Mouse (Mus musculus) granulocyte monocyte progenitor cell, adult 5-6 weeks (primary cell): ENCODE results near the gene Skap1. TPM values are rescaled to one million over a fixed set of nuclear protein-coding genes. Genes with fewer than 3 reads are reported as not detected.
A peak's percentile ranks its signal among the peaks of the same experiment; 100 is the strongest.

Source experiments
- ATAC-seq: replicated peaks from 2 replicates; pipeline ENCODE4 v1.8.0; 2016; ENCODE audit warnings: mild to moderate bottlenecking, moderate TSS enrichment, inconsistent platforms; ENCODE audit not compliant: poor library complexity, severe bottlenecking
- total RNA-seq, 2 experiments: library from RNA; stranded (forward) in 1 of 2; stranded (reverse) in 1 of 2; fragments of 200-712, 200-1000 nt in 1 of 2; fragments of >200 nt in 1 of 2; fragmentation: Nextera tagmentation in 1 of 2; gene quantifications; 2 replicates each; pipeline ENCODE4 v1.2.3; 2014 to 2017

Gene Skap1
- total RNA-seq, 2 experiments from 2014 or later = 0.98 TPM; not detected in 1

GRCm38 (mm10) chr11:96550960-96551703, 86.7 kb downstream of the Skap1 start:
- no peak for ATAC-seq

GRCm38 (mm10) chr11:96553091-96553490, 88.7 kb downstream of the Skap1 start:
- no peak for ATAC-seq

GRCm38 (mm10) chr11:96560229-96560628, 95.8 kb downstream of the Skap1 start:
- ATAC-seq = no peak

- ATAC-seq = no peak
Observed at GRCm38 (mm10) chr11:96564088-96564487, 99.7 kb downstream of the Skap1 start.

GRCm38 (mm10) chr11:96572515-96572914, 108.1 kb downstream of the Skap1 start:
- ATAC-seq = no peak

GRCm38 (mm10) chr11:96576491-96577427, 112.4 kb downstream of the Skap1 start:
- ATAC-seq = no peak

GRCm38 (mm10) chr11:96578551-96579283, 114.3 kb downstream of the Skap1 start:
- ATAC-seq = no peak

- ATAC-seq = peak; percentile 55
Observed at GRCm38 (mm10) chr11:96581604-96582384, 117.4 kb downstream of the Skap1 start.

GRCm38 (mm10) chr11:96582595-96582994, 118.2 kb downstream of the Skap1 start:
- ATAC-seq = no peak

- no peak for ATAC-seq
Observed at GRCm38 (mm10) chr11:96589828-96590227, 125.4 kb downstream of the Skap1 start.

GRCm38 (mm10) chr11:96595890-96596289, 131.5 kb downstream of the Skap1 start:
- ATAC-seq = no peak

- ATAC-seq = no peak
Observed at GRCm38 (mm10) chr11:96596301-96596700, 131.9 kb downstream of the Skap1 start.

GRCm38 (mm10) chr11:96602806-96603205, 138.4 kb downstream of the Skap1 start:
- no peak for ATAC-seq

GRCm38 (mm10) chr11:96604306-96604705, 139.9 kb downstream of the Skap1 start:
- no peak for ATAC-seq

GRCm38 (mm10) chr11:96604751-96605450, 140.5 kb downstream of the Skap1 start:
- ATAC-seq = no peak

GRCm38 (mm10) chr11:96605516-96605915, 141.1 kb downstream of the Skap1 start:
- no peak for ATAC-seq

GRCm38 (mm10) chr11:96612596-96612995, 148.2 kb downstream of the Skap1 start:
- ATAC-seq = no peak

GRCm38 (mm10) chr11:96616792-96617191, 152.4 kb downstream of the Skap1 start:
- no peak for ATAC-seq

- no peak for ATAC-seq
Observed at GRCm38 (mm10) chr11:96618789-96619445, 154.5 kb downstream of the Skap1 start.
